Mouse (Mus musculus): ENCODE measurements at regions not wholly inside any gene's neighbourhood (a gene's known extent, or its start where the extent isn't known, plus 50 kb on each side); places are given as distances from the start of the nearest gene placed in this dataset.

DNA sequence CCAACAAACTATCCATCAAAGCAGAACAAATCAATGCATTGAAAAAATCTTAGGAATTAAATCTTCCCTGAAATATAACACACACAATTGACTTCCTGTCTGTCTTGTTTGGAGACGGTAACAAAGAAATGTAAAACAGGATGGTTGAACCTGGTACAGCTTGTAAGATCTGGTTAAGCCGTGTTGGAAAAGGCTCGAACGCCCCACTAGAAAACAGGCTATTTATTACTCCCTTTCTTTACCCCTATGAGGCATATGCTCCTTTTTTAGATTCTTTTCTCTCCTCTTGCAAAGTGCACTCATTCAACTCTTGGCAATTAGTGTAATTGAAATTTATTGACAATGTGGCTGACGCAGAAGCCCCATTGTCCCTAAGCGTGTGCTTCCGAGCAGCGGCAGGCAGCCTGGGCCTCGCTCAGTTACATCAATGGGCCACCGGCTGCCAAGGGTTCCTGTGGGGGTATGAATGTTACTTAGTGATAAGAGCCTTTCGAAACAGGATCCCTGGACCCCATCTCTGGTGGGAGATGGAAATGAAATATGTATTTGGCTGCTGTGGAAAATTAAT lies 297.2 kb upstream of the Adamts16 start:
- DNase-seq (ENCODE audit: low spot score): no peak

DNA sequence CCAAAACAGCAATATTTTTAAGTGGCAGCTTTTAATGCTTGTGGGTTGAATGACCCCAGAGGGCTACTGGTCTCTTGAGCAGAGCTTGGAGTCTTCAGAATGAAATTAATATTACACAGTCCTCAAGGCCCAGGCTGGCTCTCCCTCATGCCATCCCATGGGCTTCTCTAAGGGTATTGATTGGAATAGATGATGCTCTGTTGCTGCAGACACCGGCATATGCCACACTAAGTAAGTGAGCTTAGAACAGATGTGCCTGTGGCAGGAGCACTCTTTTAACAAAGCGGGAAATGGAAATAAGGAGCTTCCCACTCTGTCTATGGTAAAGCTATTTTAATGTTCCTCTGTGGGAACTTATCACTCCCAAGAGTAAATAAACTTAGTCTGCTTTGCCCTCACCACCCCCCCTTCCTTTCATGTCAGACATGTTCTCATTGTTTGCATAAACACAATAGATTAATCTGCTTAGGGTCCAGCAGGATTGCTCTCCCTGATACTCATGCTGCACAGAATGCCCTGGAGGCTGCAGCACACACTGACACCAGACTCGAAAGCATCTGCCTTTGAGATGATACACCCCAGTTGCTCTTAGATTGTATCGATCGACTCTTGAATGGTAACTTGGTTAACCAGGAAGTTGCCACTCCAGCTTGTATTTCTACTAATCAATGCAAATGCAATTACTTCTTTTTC lies 294.5 kb upstream of the Adamts16 start:
- DNase-seq (ENCODE audit: low spot score): no peak

DNA sequence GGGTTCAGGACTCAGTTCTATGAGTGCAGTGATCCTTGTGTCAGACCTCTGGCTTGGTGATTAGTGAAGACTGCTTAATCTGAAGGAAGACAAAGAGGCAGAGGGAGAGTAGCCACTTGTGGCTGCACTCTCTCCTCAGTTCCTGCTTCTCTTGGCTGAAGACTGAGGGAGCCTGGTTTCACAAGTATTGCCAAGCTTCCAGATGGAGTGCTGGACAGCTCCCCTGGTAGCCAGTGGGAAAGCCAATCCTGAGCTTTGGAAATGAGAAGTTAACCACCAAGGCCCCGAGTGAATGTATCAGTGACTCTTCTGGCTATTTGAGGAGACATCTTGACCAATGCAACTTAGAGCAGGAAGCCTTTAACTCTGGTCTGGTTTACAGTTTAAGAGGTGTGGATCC lies 279.9 kb upstream of the Adamts16 start:
- DNase-seq (ENCODE audit: low spot score): peak; percentile 24

DNA sequence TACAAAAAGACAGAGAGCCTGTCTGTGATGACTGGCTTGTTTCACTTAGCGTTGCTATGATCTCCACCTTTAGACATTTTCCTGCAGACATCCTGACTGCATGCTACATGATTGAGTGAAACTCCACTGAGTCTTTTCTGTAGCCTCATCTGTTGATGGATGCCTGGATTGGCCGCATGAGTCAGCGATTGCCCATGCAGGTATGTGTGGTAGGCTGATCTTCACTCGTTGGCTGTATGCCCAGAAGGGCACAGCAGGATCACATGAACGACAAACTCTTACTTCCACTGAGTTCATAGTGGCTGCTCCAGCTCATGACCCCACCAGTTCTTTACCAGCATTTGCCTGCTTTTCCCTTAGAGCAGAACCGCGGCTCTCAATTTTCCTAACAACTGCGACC lies 266.6 kb upstream of the Adamts16 start:
- no peak for DNase-seq (ENCODE audit: low spot score)

DNA sequence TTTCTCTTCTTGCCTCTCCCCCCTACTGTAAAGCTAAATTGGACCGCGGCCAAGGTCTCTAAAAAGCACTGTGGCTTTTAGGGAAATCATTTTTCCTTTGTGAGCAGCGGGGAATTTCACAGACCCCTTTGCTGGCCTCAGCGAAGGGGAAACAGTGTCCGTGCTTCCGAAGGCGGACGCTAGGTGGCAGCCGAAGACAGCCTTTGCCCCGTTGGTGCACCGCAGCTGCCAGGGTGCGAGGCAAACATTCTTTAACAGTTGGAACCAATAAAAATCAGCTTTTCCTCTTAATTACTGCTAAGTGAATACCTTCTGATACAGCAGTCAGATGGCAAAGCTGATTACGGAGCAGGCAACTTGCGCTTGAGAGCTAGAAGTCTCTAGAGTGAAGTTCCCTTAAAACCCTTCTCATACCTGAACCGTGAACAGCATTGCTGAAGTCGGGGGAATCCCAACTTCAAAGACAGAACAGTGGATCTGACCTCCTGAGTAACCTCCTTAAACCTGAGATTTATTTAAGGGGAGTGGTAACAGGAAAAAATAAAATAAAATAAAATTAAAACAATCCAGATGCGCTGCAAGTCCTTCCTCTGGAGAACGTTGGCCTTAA lies 263.7 kb upstream of the Adamts16 start:
- DNase-seq (ENCODE audit: low spot score): peak; percentile 34

DNA sequence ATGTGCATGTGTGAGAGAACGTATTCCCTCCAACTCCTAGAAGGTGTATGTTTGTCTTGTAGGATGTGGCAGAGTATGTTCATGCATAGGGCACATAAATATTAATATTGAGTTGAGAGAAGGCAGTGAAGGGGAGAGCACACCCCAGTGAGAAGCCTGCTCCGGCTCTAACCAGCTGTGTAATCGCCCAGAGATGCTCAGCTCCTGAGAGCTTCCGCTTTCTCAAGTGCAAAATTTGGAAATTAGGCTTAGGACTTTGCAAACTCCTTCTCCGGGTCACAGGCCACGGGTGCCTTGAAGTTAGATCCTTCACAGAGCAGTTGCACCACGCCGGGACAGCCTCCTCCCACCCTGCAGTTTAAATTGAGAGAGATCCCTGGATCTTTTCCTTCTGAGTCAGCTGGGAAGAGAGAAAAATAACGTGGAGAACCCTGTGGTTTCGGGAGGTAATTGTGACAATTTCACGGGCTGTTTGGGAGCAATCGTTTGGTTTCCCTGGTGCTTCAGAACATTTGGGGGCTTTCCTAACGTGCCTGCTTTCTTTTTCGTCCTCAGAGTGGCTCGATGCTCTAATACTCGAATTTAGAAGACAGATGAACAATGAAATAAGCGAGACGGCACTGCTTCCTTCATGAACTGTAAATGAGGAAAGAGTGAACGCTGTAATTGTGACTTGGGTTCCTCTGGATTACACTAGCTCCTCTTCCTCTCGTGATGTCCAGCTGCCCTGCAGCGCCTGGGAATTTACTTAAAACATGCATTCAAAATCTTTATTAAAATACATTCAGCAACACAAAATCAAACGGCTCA lies 263.0 kb upstream of the Adamts16 start:
- no peak for DNase-seq (ENCODE audit: low spot score)

DNA sequence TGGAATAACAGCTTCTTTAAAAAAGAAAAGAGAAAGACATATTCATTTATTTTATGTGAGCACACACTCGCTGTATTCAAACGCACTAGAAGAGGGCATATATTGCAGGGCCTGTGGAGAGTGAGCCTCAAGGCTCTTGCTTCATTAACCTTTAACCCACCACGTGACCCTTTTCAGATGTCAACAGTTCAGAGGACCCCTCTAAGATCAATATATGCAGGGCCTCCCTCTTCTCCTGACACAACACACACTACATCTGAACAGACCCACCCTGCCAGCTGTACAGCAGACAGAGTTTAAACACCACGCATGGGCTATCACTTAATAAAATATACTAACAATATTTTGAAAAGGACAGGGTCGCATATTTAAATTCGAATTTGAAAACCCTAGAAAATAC lies 242.7 kb upstream of the Adamts16 start:
- no peak for DNase-seq (ENCODE audit: low spot score)

DNA sequence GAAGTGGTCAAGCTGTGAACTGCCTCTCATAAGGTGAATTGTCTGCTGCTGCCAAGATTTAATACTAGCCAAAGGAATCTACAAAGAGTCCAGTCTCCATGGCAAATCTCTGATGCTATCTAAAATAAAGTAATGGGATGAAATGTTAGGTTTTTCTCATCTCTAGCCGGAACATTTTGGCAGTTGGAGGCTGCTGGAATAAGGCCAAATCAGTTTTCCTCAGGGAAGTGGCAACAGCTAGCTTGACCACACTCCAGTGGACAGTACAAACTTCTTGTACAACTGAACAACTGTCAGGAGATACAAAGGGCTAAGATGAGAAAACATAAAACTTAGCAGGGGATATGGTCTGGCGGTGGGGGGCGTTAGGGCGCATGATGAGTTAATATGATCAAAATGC lies 234.3 kb upstream of the Adamts16 start:
- no peak for DNase-seq (ENCODE audit: low spot score)

DNA sequence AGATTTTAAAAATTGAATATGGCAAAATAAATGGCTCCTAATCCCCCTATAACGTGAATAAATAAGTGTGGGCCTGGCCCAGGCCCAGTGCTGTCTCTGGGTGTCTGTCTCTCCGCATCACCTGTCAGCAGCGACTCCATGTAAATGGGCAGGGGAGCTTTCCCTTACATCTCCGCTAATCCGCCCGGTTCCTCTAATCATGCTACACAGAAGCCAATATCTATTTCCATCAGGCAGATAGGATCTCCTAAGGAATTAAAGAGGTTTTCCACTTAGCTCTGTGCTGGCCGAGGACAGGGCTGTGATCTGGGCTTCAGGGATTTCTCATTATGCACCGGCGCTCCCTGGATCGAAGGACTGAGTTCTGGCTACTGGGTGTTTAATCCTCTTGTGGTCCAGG lies 232.4 kb upstream of the Adamts16 start:
- no peak for DNase-seq (ENCODE audit: low spot score)

DNA sequence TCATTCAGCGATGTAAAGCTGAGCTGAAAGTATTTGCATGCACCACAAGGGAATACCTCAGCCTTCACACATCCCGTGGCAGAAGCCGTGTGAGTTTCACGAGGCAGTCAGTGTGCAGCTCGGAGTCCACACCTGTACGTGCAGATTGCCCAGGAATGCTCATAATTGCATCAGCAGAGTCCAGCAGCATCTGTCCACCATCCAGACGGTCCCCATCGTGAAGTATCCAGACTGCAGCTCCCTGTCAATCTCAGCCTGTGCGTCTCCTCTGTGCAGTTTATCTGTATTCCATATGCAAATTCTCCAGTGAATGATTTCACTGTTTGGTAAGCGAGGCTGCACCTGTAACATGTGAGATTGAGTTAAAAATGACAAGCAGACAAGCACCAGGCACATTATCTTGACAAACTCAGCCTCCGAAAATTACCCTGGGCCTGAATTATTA lies 227.2 kb upstream of the Adamts16 start:
- DNase-seq (ENCODE audit: low spot score): no peak

DNA sequence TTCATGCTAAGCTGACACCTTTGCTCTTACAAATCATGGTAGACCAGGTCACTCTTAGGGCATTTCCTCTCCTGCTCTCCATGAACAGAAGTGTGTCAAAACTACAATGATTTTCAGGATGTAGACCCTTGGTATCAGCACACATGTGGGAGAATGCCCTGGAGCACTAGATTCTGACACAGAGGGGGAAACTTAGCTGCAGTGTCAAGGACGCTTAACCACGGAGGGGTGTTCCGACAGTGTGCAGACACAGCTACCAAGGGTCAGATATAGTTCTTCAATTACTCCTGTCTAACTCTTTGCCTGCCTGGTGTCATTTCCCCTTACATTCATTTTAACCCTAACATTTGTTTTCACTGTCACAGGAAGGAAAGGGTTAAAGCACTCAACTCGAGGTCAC lies 226.4 kb upstream of the Adamts16 start:
- no peak for DNase-seq (ENCODE audit: low spot score)

DNA sequence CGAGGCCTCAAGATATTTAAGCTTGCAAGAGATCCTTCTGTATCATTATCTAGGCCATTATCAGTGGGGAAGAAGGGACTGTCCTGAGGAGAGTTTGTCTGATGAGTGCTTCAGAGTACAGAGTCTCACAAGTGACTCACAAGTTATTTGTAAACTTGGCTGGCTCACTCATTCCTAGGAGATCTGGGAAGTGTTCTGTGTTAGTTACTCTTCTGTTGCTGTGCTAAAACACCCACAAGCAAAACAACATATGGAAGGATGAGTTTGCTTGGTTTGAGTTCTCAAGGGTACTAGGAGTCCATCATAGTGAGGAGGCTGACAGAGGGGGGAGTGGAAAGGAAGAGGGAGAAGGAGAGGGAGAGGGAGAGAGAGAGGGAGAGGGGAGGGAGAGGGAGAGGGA lies 224.0 kb upstream of the Adamts16 start:
- no peak for DNase-seq (ENCODE audit: low spot score)

DNA sequence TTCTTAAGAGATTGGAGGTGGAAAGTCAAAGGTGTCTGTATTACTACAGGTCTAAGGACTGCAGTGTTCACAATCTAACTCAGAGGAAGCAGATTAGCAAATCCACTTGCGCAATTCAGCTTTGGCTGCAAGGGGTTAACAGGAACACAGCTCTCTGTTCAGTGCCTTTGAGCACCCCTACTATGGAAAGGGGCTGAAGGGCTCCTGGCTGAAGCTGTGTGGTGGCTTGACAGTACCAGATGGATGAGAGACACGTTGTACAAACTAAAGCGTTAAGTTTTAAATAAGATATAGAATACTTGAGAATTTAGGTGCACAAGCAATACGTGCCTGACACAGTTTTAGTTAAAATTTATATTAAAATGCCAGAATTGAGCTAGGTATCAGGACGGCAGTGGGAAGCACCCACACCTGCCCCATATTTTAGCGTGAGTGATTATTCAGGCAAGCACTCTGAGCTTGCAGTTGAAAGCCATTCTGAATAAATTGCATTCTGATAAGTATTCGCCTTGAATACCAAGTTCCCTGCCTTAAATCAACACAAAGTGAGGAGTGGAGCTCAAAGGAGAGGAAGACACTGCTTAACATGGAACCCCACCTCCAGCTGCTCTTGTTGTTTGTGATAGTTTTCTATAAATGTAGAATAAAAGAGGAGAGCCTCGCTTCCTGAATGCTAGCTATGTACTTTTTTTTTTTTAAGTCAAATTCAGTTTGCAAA lies 223.1 kb upstream of the Adamts16 start:
- DNase-seq (ENCODE audit: low spot score): no peak

DNA sequence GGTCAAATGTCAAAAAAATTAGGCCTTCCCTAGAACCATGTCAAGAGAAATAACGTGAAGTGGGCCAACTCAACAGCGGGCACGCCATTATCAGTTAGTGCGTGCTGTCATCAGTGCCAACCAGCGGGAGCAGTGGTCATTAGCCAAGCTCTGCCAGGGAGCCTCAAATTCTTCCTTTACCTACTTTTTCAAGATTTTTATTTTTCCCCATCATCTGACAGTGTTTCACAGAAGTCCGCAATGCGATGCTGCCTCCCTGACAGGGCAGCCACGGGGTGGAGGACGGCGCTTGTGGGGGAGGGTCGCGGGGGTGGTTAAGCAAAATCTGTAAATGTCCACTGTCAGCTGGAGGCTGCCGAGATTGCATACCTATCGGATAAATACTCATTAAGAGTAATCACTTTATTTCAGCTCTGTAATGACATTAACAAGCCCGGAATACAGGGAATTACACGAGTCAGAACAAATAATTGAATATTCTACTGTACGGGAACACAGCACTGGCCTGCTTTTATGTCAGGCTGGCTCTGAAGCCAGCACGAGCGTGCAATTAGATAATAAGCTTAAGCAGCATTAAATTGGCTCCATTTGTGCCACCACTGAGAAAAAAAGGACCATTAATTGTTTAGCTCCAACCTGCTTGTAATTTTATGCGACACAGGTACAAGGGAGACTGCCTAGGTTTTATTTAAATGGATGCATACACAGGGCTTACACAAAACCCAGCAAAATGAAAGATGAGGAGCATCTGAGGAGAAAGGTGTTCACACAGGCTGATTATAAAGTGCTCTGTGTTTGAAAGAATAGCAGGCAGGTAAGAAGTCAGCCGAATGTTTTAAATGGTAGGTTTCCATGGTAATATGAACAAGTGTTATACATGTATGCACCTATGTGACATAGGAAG lies 212.0 kb upstream of the Adamts16 start:
- DNase-seq (ENCODE audit: low spot score): no peak

DNA sequence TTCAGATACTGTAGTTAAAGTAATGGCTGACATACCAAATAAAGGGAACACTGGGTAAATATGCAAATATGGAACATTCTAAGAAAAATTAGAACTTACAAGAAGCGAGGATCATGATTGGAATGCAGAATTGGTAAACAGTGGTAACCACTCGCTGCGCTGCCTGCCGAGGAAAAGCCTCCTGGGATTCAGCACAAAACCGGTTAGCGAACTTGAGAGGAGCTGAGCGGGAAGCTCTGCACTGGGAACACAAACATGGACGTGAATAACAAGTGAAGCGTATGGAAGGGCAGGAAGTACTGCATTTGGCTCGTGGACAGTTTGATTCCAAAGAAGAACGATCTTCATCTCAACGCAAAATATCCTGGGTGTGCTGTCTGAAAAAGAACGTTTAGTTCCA lies 209.0 kb upstream of the Adamts16 start:
- DNase-seq (ENCODE audit: low spot score): no peak

DNA sequence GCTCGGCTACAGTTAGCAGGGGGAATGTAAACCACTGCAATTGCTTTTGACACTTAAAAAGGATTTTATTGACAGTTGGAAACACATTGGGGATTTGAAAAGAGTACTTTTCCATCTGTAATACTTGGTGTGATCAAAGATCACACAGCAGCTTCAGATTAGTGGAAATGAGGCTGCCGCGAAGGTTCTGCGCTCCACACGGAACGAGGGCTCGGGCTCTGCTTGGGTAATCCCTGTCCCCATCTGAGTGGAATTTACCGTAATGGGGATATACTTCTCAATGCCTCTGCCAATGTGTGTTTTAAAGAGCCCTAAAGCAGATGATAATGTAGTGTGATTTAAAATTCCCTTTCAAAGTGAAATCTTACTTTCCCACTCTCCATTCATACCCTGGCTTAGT lies 194.4 kb upstream of the Adamts16 start:
- DNase-seq (ENCODE audit: low spot score): no peak

DNA sequence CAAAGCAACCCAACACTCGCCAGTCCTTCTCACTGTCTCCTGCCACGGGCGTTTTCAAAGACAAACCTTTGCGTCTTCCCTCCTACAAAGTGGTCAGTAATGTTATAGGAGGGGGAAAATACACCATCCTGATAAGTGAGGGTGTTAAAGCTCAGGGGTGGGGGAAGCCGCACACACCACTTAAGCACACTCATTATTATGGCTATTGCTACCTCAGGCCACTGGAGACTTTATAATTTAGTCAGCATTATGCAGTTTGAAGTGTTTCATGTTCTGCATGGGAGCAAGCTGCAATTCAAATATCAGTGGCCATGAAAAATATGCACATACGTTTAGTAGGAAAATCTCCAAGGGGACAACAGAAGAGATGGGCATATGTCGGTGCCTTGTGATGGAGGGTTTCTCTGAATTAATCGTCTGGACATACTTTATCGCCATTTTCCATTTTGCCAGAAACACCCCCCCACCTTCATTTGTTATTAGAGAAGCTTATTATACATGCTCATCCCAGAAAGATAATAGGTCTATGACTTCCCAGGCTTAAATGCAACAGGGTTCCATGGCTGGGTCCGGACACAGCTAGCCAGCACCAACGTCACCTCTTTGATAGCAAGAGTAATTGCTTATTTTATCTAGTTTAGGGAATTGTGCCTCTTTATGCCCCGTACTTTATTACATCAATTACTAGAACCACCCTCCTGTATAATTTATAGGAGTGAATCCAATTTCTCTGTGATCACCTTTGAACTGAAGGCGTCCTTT lies 193.5 kb upstream of the Adamts16 start:
- DNase-seq (ENCODE audit: low spot score): no peak

DNA sequence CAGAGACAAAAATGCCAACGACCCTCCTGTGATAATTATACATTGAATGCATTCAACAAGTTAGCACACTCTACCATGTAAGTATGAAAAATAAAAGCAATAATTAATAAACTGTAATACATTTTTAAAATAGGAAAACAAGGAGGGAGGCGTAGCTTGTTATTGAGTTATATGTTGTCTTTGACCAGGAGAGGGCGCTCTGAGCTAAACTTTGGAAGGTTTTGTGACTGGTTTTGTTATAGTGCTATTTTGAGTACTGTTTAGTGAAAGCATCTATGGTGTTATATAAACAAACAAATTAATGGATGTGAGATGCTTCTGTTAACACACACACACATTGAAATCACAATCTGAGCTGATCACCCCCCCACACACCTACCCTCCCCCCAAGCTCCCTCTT lies 166.6 kb upstream of the Adamts16 start:
- no peak for DNase-seq (ENCODE audit: low spot score)

DNA sequence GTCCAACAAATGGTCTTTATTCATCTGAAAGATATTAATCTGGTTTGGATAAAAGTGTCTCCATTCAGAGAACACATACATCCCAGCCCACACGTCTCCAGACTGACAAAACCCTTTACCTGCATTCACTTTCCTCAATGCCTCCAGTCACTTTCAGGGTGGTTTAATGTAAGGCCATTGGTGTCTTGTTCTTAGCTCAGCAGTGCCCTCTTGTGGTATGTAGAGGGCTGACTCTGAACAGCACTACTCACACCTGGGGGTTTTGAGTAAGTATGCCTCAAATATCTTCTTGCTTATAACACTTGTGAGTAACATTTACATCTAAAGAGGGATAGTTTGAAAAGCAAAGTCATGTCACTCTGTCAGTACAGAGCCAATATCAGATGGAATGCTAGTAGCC lies 164.5 kb upstream of the Adamts16 start:
- DNase-seq (ENCODE audit: low spot score): peak; percentile 29

DNA sequence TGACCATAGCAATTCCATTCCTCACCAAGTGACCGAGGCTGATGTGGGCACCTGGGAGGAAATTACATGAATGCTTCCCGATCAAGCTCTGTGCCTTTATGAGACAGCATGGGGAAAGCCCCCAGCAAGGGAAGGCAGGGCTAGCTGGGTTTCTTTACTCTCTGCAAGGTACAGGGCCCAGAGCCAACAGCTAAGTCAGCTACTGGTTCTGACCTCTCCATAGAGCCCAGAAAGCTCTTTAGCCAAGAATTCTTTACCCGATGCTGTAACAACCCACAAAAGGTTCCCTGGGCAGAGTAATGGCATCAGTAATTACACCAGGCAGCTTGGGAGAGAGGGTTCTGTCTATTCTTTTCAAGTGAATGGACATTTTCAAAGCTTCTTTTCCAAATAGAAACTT lies 161.9 kb upstream of the Adamts16 start:
- no peak for DNase-seq (ENCODE audit: low spot score)
